Mouse (Mus musculus): Measurements from ENCODE around the gene Stk40.

- TF ChIP-seq CTCF (IDR thresholded peaks at IDR 0.05; ENCODE audit: borderline replicate concordance, insufficient read depth, low read length): no peak
- TF ChIP-seq POLR2A (IDR thresholded peaks at IDR 0.05; ENCODE audit: low read depth, low read length): no peak
Measured at GRCm38 (mm10) chr4:126150949-126151320, 47.2 kb downstream of the Stk40 start.
